Mouse (Mus musculus): ENCODE results near the gene Gm28729. TPM values are rescaled to one million over a fixed set of nuclear protein-coding genes. Genes with fewer than 3 reads are reported as not detected.
"Not testable (repeated sequence)": the region's sequence is repeated elsewhere in the genome, so short reads cannot be mapped to it uniquely, and the experiment has no call there.

Gm28729 gene
- polyA plus RNA-seq, 1 experiment from 2014 or later: not detected

- H3K27ac ChIP-seq (ENCODE audit: low read depth, low read length): no peak overlapping the region
- no peaks in the 10 kb centered on the region for H3K27me3 ChIP-seq (ENCODE audit: control insufficient read depth, insufficient read depth, low read length)
- H3K36me3 ChIP-seq (ENCODE audit: control insufficient read depth, insufficient read depth, low read length): no peaks in the 10 kb centered on the region
- H3K9me3 ChIP-seq (ENCODE audit: control insufficient read depth, low read length): no peaks in the 10 kb centered on the region
- H3K9ac ChIP-seq (ENCODE audit: low read depth, low read length): no peak overlapping the region
- peaks cover 12% of the 10 kb centered on the region for H3K4me1 ChIP-seq (ENCODE audit: control insufficient read depth, insufficient read depth, low read length)
- 70% methylated on average over 4 of the region's 4 CpGs for WGBS
- no peak for ATAC-seq (ENCODE audit: low FRiP score, low TSS enrichment)
- no peak overlapping the region for H3K4me3 ChIP-seq (ENCODE audit: low read length)
- H3K4me2 ChIP-seq (replicated peaks; ENCODE audit: low read depth, low read length): no peak overlapping the region
Observed at GRCm38 (mm10) chr9:96532531-96532930, 7.5 kb upstream of the Gm28729 start.

- Histone ChIP-seq H3K27ac (ENCODE audit: low read depth, low read length) (peak overlapping the region; percentile 37; the same call in 1 of the 2 replicates), H3K4me3 (ENCODE audit: low read length) (peak overlapping the region; percentile 3; the same call in 1 of the 2 replicates)
Observed at GRCm38 (mm10) chr9:96530674-96531081, 5.6 kb upstream of the Gm28729 start.

GRCm38 (mm10) chr9:96529961-96530673, 5.1 kb upstream of the Gm28729 start:
- WGBS: 59% methylated on average over 10 of the region's 10 CpGs
- no peaks in the 10 kb centered on the region for H3K36me3 ChIP-seq (ENCODE audit: control insufficient read depth, insufficient read depth, low read length)
- H3K9me3 ChIP-seq (ENCODE audit: control insufficient read depth, low read length): no peaks in the 10 kb centered on the region
- 0 out of 2 replicates have a peak, but pooled peaks cover 3% of the 10 kb centered on the region for H3K4me1 ChIP-seq (ENCODE audit: control insufficient read depth, insufficient read depth, low read length)
- no peak overlapping the region for H3K4me2 ChIP-seq (replicated peaks; ENCODE audit: low read depth, low read length)
- H3K27me3 ChIP-seq (ENCODE audit: control insufficient read depth, insufficient read depth, low read length): no peaks in the 10 kb centered on the region
- H3K4me3 ChIP-seq (ENCODE audit: low read length): no peak overlapping the region
- H3K9ac ChIP-seq (ENCODE audit: low read depth, low read length): no peak overlapping the region
- no peak overlapping the region for H3K27ac ChIP-seq (ENCODE audit: low read depth, low read length)
- ATAC-seq (ENCODE audit: low FRiP score, low TSS enrichment): no peak

More at GRCm38 (mm10) chr9:96530674-96531081, 5.6 kb upstream of the Gm28729 start:
- H3K4me1 ChIP-seq (ENCODE audit: control insufficient read depth, insufficient read depth, low read length): 0 out of 2 replicates have a peak, but pooled peaks cover 3% of the 10 kb centered on the region
- H3K27me3 ChIP-seq (ENCODE audit: control insufficient read depth, insufficient read depth, low read length): no peaks in the 10 kb centered on the region
- H3K9me3 ChIP-seq (ENCODE audit: control insufficient read depth, low read length): no peaks in the 10 kb centered on the region
- H3K4me2 ChIP-seq (replicated peaks; ENCODE audit: low read depth, low read length): no peak overlapping the region
- H3K9ac ChIP-seq (ENCODE audit: low read depth, low read length): no peak overlapping the region
- 32% methylated on average over 11 of the region's 11 CpGs for WGBS
- peak; percentile 69; the same call in 1 of the 2 replicates for ATAC-seq (ENCODE audit: low FRiP score, low TSS enrichment)
- no peaks in the 10 kb centered on the region for H3K36me3 ChIP-seq (ENCODE audit: control insufficient read depth, insufficient read depth, low read length)

- no peaks in the 10 kb centered on the region for H3K4me1 ChIP-seq (ENCODE audit: control insufficient read depth, insufficient read depth, low read length)
- H3K9me3 ChIP-seq (ENCODE audit: control insufficient read depth, low read length): no peaks in the 10 kb centered on the region
- no peaks in the 10 kb centered on the region for H3K27me3 ChIP-seq (ENCODE audit: control insufficient read depth, insufficient read depth, low read length)
- ATAC-seq (ENCODE audit: low FRiP score, low TSS enrichment): no peak
- H3K4me3 ChIP-seq (ENCODE audit: low read length): no peak overlapping the region
- H3K36me3 ChIP-seq (ENCODE audit: control insufficient read depth, insufficient read depth, low read length): no peaks in the 10 kb centered on the region
- no peak overlapping the region for H3K9ac ChIP-seq (ENCODE audit: low read depth, low read length)
- no peak overlapping the region for H3K27ac ChIP-seq (ENCODE audit: low read depth, low read length)
- 79% methylated on average over 4 of the region's 4 CpGs for WGBS
- no peak overlapping the region for H3K4me2 ChIP-seq (replicated peaks; ENCODE audit: low read depth, low read length)
Observed at GRCm38 (mm10) chr9:96526011-96526410, 947 bp upstream of the Gm28729 start.

- H3K4me3 ChIP-seq (ENCODE audit: low read length): no peak overlapping the region
- H3K9me3 ChIP-seq (ENCODE audit: control insufficient read depth, low read length): no peaks in the 10 kb centered on the region
- H3K27me3 ChIP-seq (ENCODE audit: control insufficient read depth, insufficient read depth, low read length): no peaks in the 10 kb centered on the region
- H3K4me1 ChIP-seq (ENCODE audit: control insufficient read depth, insufficient read depth, low read length): no peaks in the 10 kb centered on the region
- no peaks in the 10 kb centered on the region for H3K36me3 ChIP-seq (ENCODE audit: control insufficient read depth, insufficient read depth, low read length)
- H3K27ac ChIP-seq (ENCODE audit: low read depth, low read length): no peak overlapping the region
- WGBS: 83% methylated on average over 5 of the region's 5 CpGs
- H3K9ac ChIP-seq (ENCODE audit: low read depth, low read length): no peak overlapping the region
- no peak overlapping the region for H3K4me2 ChIP-seq (replicated peaks; ENCODE audit: low read depth, low read length)
- no peak for ATAC-seq (ENCODE audit: low FRiP score, low TSS enrichment)
Observed at GRCm38 (mm10) chr9:96523148-96523547, 1.9 kb downstream of the Gm28729 start.

- H3K9ac ChIP-seq (ENCODE audit: low read depth, low read length); H3K27ac ChIP-seq (ENCODE audit: low read depth, low read length); H3K4me1 ChIP-seq (ENCODE audit: control insufficient read depth, insufficient read depth, low read length); ATAC-seq (ENCODE audit: low FRiP score, low TSS enrichment); H3K36me3 ChIP-seq (ENCODE audit: control insufficient read depth, insufficient read depth, low read length); H3K4me3 ChIP-seq (ENCODE audit: low read length); H3K9me3 ChIP-seq (ENCODE audit: control insufficient read depth, low read length); H3K27me3 ChIP-seq (ENCODE audit: control insufficient read depth, insufficient read depth, low read length); H3K4me2 ChIP-seq (replicated peaks; ENCODE audit: low read depth, low read length): not testable (repeated sequence)
- WGBS: 76% methylated on average over 2 of the region's 2 CpGs
Observed at GRCm38 (mm10) chr9:96521574-96521973, 3.5 kb downstream of the Gm28729 start.

- Histone ChIP-seq H3K4me1 (ENCODE audit: control insufficient read depth, insufficient read depth, low read length) (peaks cover 8% of the 10 kb centered on the region), H3K36me3 (ENCODE audit: control insufficient read depth, insufficient read depth, low read length) (no peaks in the 10 kb centered on the region), H3K27me3 (ENCODE audit: control insufficient read depth, insufficient read depth, low read length) (no peaks in the 10 kb centered on the region), H3K4me3 (ENCODE audit: low read length) (no peak overlapping the region), H3K9ac (ENCODE audit: low read depth, low read length) (no peak overlapping the region), H3K27ac (ENCODE audit: low read depth, low read length) (no peak overlapping the region), H3K4me2 (replicated peaks; ENCODE audit: low read depth, low read length) (no peak overlapping the region), H3K9me3 (ENCODE audit: control insufficient read depth, low read length) (no peaks in the 10 kb centered on the region)
- no peak for ATAC-seq (ENCODE audit: low FRiP score, low TSS enrichment)
- WGBS: 31% methylated on average over 4 of the region's 4 CpGs
Observed at GRCm38 (mm10) chr9:96517429-96517828, 7.6 kb downstream of the Gm28729 start.

GRCm38 (mm10) chr9:96516806-96517205, 8.3 kb downstream of the Gm28729 start:
- Histone ChIP-seq H3K4me3 (ENCODE audit: low read length) (no peak overlapping the region), H3K4me2 (replicated peaks; ENCODE audit: low read depth, low read length) (no peak overlapping the region), H3K27me3 (ENCODE audit: control insufficient read depth, insufficient read depth, low read length) (no peaks in the 10 kb centered on the region), H3K4me1 (ENCODE audit: control insufficient read depth, insufficient read depth, low read length) (peaks cover 8% of the 10 kb centered on the region), H3K9ac (ENCODE audit: low read depth, low read length) (no peak overlapping the region), H3K27ac (ENCODE audit: low read depth, low read length) (no peak overlapping the region), H3K36me3 (ENCODE audit: control insufficient read depth, insufficient read depth, low read length) (no peaks in the 10 kb centered on the region), H3K9me3 (ENCODE audit: control insufficient read depth, low read length) (no peaks in the 10 kb centered on the region)
- ATAC-seq (ENCODE audit: low FRiP score, low TSS enrichment): no peak
- 59% methylated on average over 3 of the region's 3 CpGs for WGBS

- H3K27ac ChIP-seq (ENCODE audit: low read depth, low read length): no peak overlapping the region
- H3K27me3 ChIP-seq (ENCODE audit: control insufficient read depth, insufficient read depth, low read length): no peaks in the 10 kb centered on the region
- no peak overlapping the region for H3K9ac ChIP-seq (ENCODE audit: low read depth, low read length)
- ATAC-seq (ENCODE audit: low FRiP score, low TSS enrichment): no peak
- H3K36me3 ChIP-seq (ENCODE audit: control insufficient read depth, insufficient read depth, low read length): no peaks in the 10 kb centered on the region
- peaks cover 8% of the 10 kb centered on the region for H3K4me1 ChIP-seq (ENCODE audit: control insufficient read depth, insufficient read depth, low read length)
- H3K9me3 ChIP-seq (ENCODE audit: control insufficient read depth, low read length): no peaks in the 10 kb centered on the region
- H3K4me2 ChIP-seq (replicated peaks; ENCODE audit: low read depth, low read length): no peak overlapping the region
- 88% methylated on average over 5 of the region's 5 CpGs for WGBS
- H3K4me3 ChIP-seq (ENCODE audit: low read length): no peak overlapping the region
Observed at GRCm38 (mm10) chr9:96515737-96516136, 9.3 kb downstream of the Gm28729 start.

Measured in kidney, embryonic 14.5 days (tissue).